Mouse (Mus musculus): ENCODE measurements around the gene Apeh. TPM values are rescaled to one million over a fixed set of nuclear protein-coding genes. Genes with fewer than 3 reads are reported as not detected.

Gene Apeh
- polyA plus RNA-seq, 1 experiment from 2014 or later: 46.4 TPM

GRCm38 (mm10) chr9:108072481-108072924 lies 21.9 kb downstream of the Apeh start:
- H3K9ac ChIP-seq: no peak overlapping the region
- 37% methylated on average over 9 of the region's 9 CpGs for WGBS
- H3K4me2 ChIP-seq: no peak overlapping the region
- H3K4me1 ChIP-seq (replicated peaks): peaks cover 29% of the 10 kb centered on the region
- no peaks in the 10 kb centered on the region for H3K27me3 ChIP-seq
- H3K36me3 ChIP-seq: peaks cover 26% of the 10 kb centered on the region; the same call in 1 of the 2 replicates
- no peaks in the 10 kb centered on the region for H3K9me3 ChIP-seq (replicated peaks)
- no peak overlapping the region for H3K4me3 ChIP-seq
- ATAC-seq (replicated peaks; ENCODE audit: insufficient number of reproducible peaks, insufficient read depth, low FRiP score, low read depth): peak; percentile 71
- peak overlapping the region; percentile 90 for H3K27ac ChIP-seq

GRCm38 (mm10) chr9:108071801-108072200 lies 22.6 kb downstream of the Apeh start:
- peak overlapping the region; percentile 90 for H3K27ac ChIP-seq
- no peak overlapping the region for H3K9ac ChIP-seq
- peaks cover 29% of the 10 kb centered on the region for H3K4me1 ChIP-seq (replicated peaks)
- H3K27me3 ChIP-seq: no peaks in the 10 kb centered on the region
- ATAC-seq (replicated peaks; ENCODE audit: insufficient number of reproducible peaks, insufficient read depth, low FRiP score, low read depth): no peak
- H3K4me2 ChIP-seq: no peak overlapping the region
- no peaks in the 10 kb centered on the region for H3K9me3 ChIP-seq (replicated peaks)
- peaks cover 23% of the 10 kb centered on the region; the same call in 1 of the 2 replicates for H3K36me3 ChIP-seq
- no peak overlapping the region for H3K4me3 ChIP-seq
- 48% methylated on average over 4 of the region's 4 CpGs for WGBS

- ATAC-seq (replicated peaks; ENCODE audit: insufficient number of reproducible peaks, insufficient read depth, low FRiP score, low read depth): no peak
- Histone ChIP-seq H3K36me3 (peaks cover 25% of the 10 kb centered on the region; the same call in 1 of the 2 replicates), H3K9ac (no peak overlapping the region), H3K4me3 (no peak overlapping the region), H3K27ac (no peak overlapping the region), H3K4me2 (no peak overlapping the region), H3K9me3 (replicated peaks) (no peaks in the 10 kb centered on the region), H3K27me3 (no peaks in the 10 kb centered on the region), H3K4me1 (replicated peaks) (peaks cover 29% of the 10 kb centered on the region)
- WGBS: 86% methylated on average over 7 of the region's 7 CpGs
Observed at GRCm38 (mm10) chr9:108069529-108069928, 24.9 kb downstream of the Apeh start.

GRCm38 (mm10) chr9:108069007-108069406 lies 25.4 kb downstream of the Apeh start:
- H3K4me1 ChIP-seq (replicated peaks): peaks cover 29% of the 10 kb centered on the region
- no peak overlapping the region for H3K27ac ChIP-seq
- no peaks in the 10 kb centered on the region for H3K27me3 ChIP-seq
- peaks cover 25% of the 10 kb centered on the region; the same call in 1 of the 2 replicates for H3K36me3 ChIP-seq
- no peak overlapping the region for H3K9ac ChIP-seq
- no peaks in the 10 kb centered on the region for H3K9me3 ChIP-seq (replicated peaks)
- no peak overlapping the region for H3K4me3 ChIP-seq
- 86% methylated on average over 9 of the region's 9 CpGs for WGBS
- no peak overlapping the region for H3K4me2 ChIP-seq
- no peak for ATAC-seq (replicated peaks; ENCODE audit: insufficient number of reproducible peaks, insufficient read depth, low FRiP score, low read depth)

- Histone ChIP-seq H3K4me2 (no peak overlapping the region), H3K36me3 (peaks cover 34% of the 10 kb centered on the region; the same call in 1 of the 2 replicates), H3K9ac (no peak overlapping the region), H3K27ac (no peak overlapping the region), H3K4me3 (no peak overlapping the region), H3K4me1 (replicated peaks) (peaks cover 19% of the 10 kb centered on the region), H3K27me3 (no peaks in the 10 kb centered on the region), H3K9me3 (replicated peaks) (no peaks in the 10 kb centered on the region)
- 21% methylated on average over 8 of the region's 8 CpGs for WGBS
- ATAC-seq (replicated peaks; ENCODE audit: insufficient number of reproducible peaks, insufficient read depth, low FRiP score, low read depth): no peak
Observed at GRCm38 (mm10) chr9:108067900-108068299, 26.5 kb downstream of the Apeh start.

- H3K4me1 ChIP-seq (replicated peaks): peaks cover 14% of the 10 kb centered on the region
- no peak overlapping the region for H3K27ac ChIP-seq
- H3K9me3 ChIP-seq (replicated peaks): no peaks in the 10 kb centered on the region
- no peak overlapping the region for H3K4me2 ChIP-seq
- H3K27me3 ChIP-seq: no peaks in the 10 kb centered on the region
- no peak overlapping the region for H3K9ac ChIP-seq
- no peak overlapping the region for H3K4me3 ChIP-seq
- WGBS: 77% methylated on average over 7 of the region's 7 CpGs
- ATAC-seq (replicated peaks; ENCODE audit: insufficient number of reproducible peaks, insufficient read depth, low FRiP score, low read depth): no peak
- peaks cover 41% of the 10 kb centered on the region; the same call in 1 of the 2 replicates for H3K36me3 ChIP-seq
Observed at GRCm38 (mm10) chr9:108067199-108067598, 27.2 kb downstream of the Apeh start.

GRCm38 (mm10) chr9:108065491-108066011 lies 28.9 kb downstream of the Apeh start:
- no peaks in the 10 kb centered on the region for H3K27me3 ChIP-seq
- H3K9ac ChIP-seq: no peak overlapping the region
- H3K27ac ChIP-seq: no peak overlapping the region
- WGBS: 27% methylated on average over 5 of the region's 5 CpGs
- H3K36me3 ChIP-seq: peaks cover 44% of the 10 kb centered on the region; the same call in 1 of the 2 replicates
- H3K4me1 ChIP-seq (replicated peaks): peaks cover 3% of the 10 kb centered on the region
- no peak overlapping the region for H3K4me3 ChIP-seq
- no peak for ATAC-seq (replicated peaks; ENCODE audit: insufficient number of reproducible peaks, insufficient read depth, low FRiP score, low read depth)
- no peak overlapping the region for H3K4me2 ChIP-seq
- no peaks in the 10 kb centered on the region for H3K9me3 ChIP-seq (replicated peaks)

- H3K9ac ChIP-seq: no peak overlapping the region
- ATAC-seq (replicated peaks; ENCODE audit: insufficient number of reproducible peaks, insufficient read depth, low FRiP score, low read depth): no peak
- peaks cover 3% of the 10 kb centered on the region for H3K4me1 ChIP-seq (replicated peaks)
- 83% methylated on average over 12 of the region's 12 CpGs for WGBS
- H3K4me2 ChIP-seq: no peak overlapping the region
- no peaks in the 10 kb centered on the region for H3K27me3 ChIP-seq
- H3K27ac ChIP-seq: no peak overlapping the region
- no peaks in the 10 kb centered on the region for H3K9me3 ChIP-seq (replicated peaks)
- peaks cover 39% of the 10 kb centered on the region for H3K36me3 ChIP-seq
- no peak overlapping the region for H3K4me3 ChIP-seq
Observed at GRCm38 (mm10) chr9:108063361-108063760, 31.0 kb downstream of the Apeh start.

- ATAC-seq (replicated peaks; ENCODE audit: insufficient number of reproducible peaks, insufficient read depth, low FRiP score, low read depth): no peak
- peaks cover 47% of the 10 kb centered on the region for H3K36me3 ChIP-seq
- no peaks in the 10 kb centered on the region for H3K27me3 ChIP-seq
- 87% methylated on average over 3 of the region's 3 CpGs for WGBS
- no peak overlapping the region for H3K4me2 ChIP-seq
- no peak overlapping the region for H3K4me3 ChIP-seq
- no peak overlapping the region for H3K9ac ChIP-seq
- no peaks in the 10 kb centered on the region for H3K9me3 ChIP-seq (replicated peaks)
- H3K4me1 ChIP-seq (replicated peaks): no peaks in the 10 kb centered on the region
- no peak overlapping the region for H3K27ac ChIP-seq
Observed at GRCm38 (mm10) chr9:108062142-108062541, 32.3 kb downstream of the Apeh start.

GRCm38 (mm10) chr9:108058291-108058690 lies 36.1 kb downstream of the Apeh start:
- H3K27ac ChIP-seq: no peak overlapping the region
- 92% methylated on average over 9 of the region's 9 CpGs for WGBS

GRCm38 (mm10) chr9:108057262-108057562 lies 37.2 kb downstream of the Apeh start:
- H3K4me1 ChIP-seq (replicated peaks): peaks cover 16% of the 10 kb centered on the region
- H3K4me2 ChIP-seq: no peak overlapping the region
- H3K9me3 ChIP-seq (replicated peaks): no peaks in the 10 kb centered on the region
- no peak overlapping the region for H3K9ac ChIP-seq
- H3K36me3 ChIP-seq: peaks cover 58% of the 10 kb centered on the region
- no peak for ATAC-seq (replicated peaks; ENCODE audit: insufficient number of reproducible peaks, insufficient read depth, low FRiP score, low read depth)
- H3K4me3 ChIP-seq: no peak overlapping the region
- 82% methylated on average over 5 of the region's 5 CpGs for WGBS
- no peak overlapping the region for H3K27ac ChIP-seq
- no peaks in the 10 kb centered on the region for H3K27me3 ChIP-seq

More at GRCm38 (mm10) chr9:108058291-108058690, 36.1 kb downstream of the Apeh start:
- Histone ChIP-seq H3K4me1 (replicated peaks) (peaks cover 7% of the 10 kb centered on the region), H3K9me3 (replicated peaks) (no peaks in the 10 kb centered on the region), H3K27me3 (no peaks in the 10 kb centered on the region), H3K9ac (no peak overlapping the region), H3K4me3 (no peak overlapping the region), H3K4me2 (no peak overlapping the region), H3K36me3 (peaks cover 68% of the 10 kb centered on the region)
- no peak for ATAC-seq (replicated peaks; ENCODE audit: insufficient number of reproducible peaks, insufficient read depth, low FRiP score, low read depth)

Measured in heart, embryonic 15.5 days (tissue).